Mouse (Mus musculus) cerebellum, postnatal 4 days (tissue): ENCODE results near the gene Ccdc92b.

Experiments
- DNase-seq, 2 experiments: peaks; one replicate each; pipeline ENCODE4 v3.0.0; 2022; ENCODE audit warnings: low spot score in 2 of 2, mixed read lengths in 1 of 2

Ccdc92b gene

GRCm38 (mm10) chr11:74652791-74653191 is 33.4 kb downstream of the Ccdc92b start:
- no peak for DNase-seq

- DNase-seq: no peak
Measured at GRCm38 (mm10) chr11:74653385-74653784, 34.0 kb downstream of the Ccdc92b start.

- DNase-seq: no peak
Measured at GRCm38 (mm10) chr11:74655941-74656340, 36.5 kb downstream of the Ccdc92b start.

- peak in 1 of 2 experiments; percentile 13 for DNase-seq
Measured at GRCm38 (mm10) chr11:74660336-74660735, 40.9 kb downstream of the Ccdc92b start.

GRCm38 (mm10) chr11:74661641-74662040 is 42.2 kb downstream of the Ccdc92b start:
- DNase-seq: no peak

- no peak for DNase-seq
Measured at GRCm38 (mm10) chr11:74662221-74662620, 42.8 kb downstream of the Ccdc92b start.

- DNase-seq: no peak
Measured at GRCm38 (mm10) chr11:74664279-74664678, 44.9 kb downstream of the Ccdc92b start.

- DNase-seq: no peak
Measured at GRCm38 (mm10) chr11:74664906-74665305, 45.5 kb downstream of the Ccdc92b start.

GRCm38 (mm10) chr11:74665631-74666283 is 46.4 kb downstream of the Ccdc92b start:
- no peak for DNase-seq

- no peak for DNase-seq
Measured at GRCm38 (mm10) chr11:74666284-74666652, 46.9 kb downstream of the Ccdc92b start.

GRCm38 (mm10) chr11:74666776-74667581 is 47.6 kb downstream of the Ccdc92b start:
- no peak for DNase-seq

GRCm38 (mm10) chr11:74667582-74668010 is 48.2 kb downstream of the Ccdc92b start:
- no peak for DNase-seq

GRCm38 (mm10) chr11:74668466-74668865 is 49.1 kb downstream of the Ccdc92b start:
- no peak for DNase-seq

- DNase-seq: no peak
Measured at GRCm38 (mm10) chr11:74668971-74669370, 49.6 kb downstream of the Ccdc92b start.

- DNase-seq: no peak
Measured at GRCm38 (mm10) chr11:74670151-74670550, 50.7 kb downstream of the Ccdc92b start.

GRCm38 (mm10) chr11:74671013-74671412 is 51.6 kb downstream of the Ccdc92b start:
- no peak for DNase-seq

GRCm38 (mm10) chr11:74671839-74672238 is 52.4 kb downstream of the Ccdc92b start:
- DNase-seq: no peak

- DNase-seq: no peak
Measured at GRCm38 (mm10) chr11:74672901-74673513, 53.6 kb downstream of the Ccdc92b start.

- no peak for DNase-seq
Measured at GRCm38 (mm10) chr11:74673561-74673960, 54.2 kb downstream of the Ccdc92b start.

GRCm38 (mm10) chr11:74674713-74675112 is 55.3 kb downstream of the Ccdc92b start:
- no peak for DNase-seq

GRCm38 (mm10) chr11:74675156-74675555 is 55.8 kb downstream of the Ccdc92b start:
- no peak for DNase-seq
